ENCODE assay signal across 9 mouse cellular contexts in the genomic region with DNA sequence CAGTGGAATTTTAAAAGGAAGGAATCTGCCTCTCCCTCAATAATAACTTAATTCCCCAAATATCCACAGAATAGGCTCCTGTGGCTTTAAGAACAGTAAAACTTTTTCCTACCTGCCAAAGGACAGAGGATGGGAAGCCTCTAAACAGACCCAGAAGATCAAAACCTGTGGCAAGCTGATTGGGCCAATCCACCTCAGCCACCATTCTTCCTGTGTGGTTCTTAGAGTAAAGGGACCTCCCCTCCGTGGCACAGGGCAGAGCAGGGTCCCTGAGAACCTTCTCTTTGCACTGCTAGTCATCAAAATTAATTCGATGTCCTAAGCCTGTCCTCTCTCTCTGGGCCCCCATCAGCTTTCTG. TPM values are rescaled to one million over a fixed set of nuclear protein-coding genes. Genes with fewer than 3 reads are reported as not detected.
DNase-seq lines count a peak whose midpoint lies in the region; ATAC-seq and TF ChIP-seq lines count a peak whose summit lies in the region.
"Had no signal": no experiment of that assay in that cellular context is flagged by ENCODE, and none has a peak within 500 bp of the region (broad histone marks: within the 10 kb centered on the region; RNA-seq: fewer than 3 reads in every experiment).

No protein-coding gene starts in this region.

- H3K36me3 ChIP-seq in kidney, embryonic 14.5 days (ENCODE audit: control insufficient read depth, insufficient read depth, low read length): no peaks in the 10 kb centered on the region
- no peaks in the 10 kb centered on the region for H3K36me3 ChIP-seq in forebrain, embryonic 15.5 days
- H3K36me3 ChIP-seq in midbrain, postnatal 0 days (ENCODE audit: insufficient read depth, low read length): no peaks in the 10 kb centered on the region
- H3K36me3 ChIP-seq: liver, embryonic 13.5 days had no signal

- H3K9me3 ChIP-seq in kidney, embryonic 14.5 days (ENCODE audit: control insufficient read depth, low read length): no peaks in the 10 kb centered on the region
- no peaks in the 10 kb centered on the region for H3K9me3 ChIP-seq in forebrain, embryonic 15.5 days
- no peaks in the 10 kb centered on the region for H3K9me3 ChIP-seq in midbrain, postnatal 0 days (ENCODE audit: low read length)
- H3K9me3 ChIP-seq: liver, embryonic 13.5 days had no signal

- peak; percentile 35 for DNase-seq in cerebellum, adult 11-12 months
- DNase-seq in cerebellum, postnatal 25 days: no peak
- no peak for DNase-seq in kidney, postnatal 14 days
- DNase-seq in midbrain, postnatal 0 days (ENCODE audit: low spot score): no peak
- no peak for DNase-seq in lung, postnatal 10 days
- DNase-seq in right cerebral cortex, adult 18-20 months: no peak
- DNase-seq: liver, embryonic 13.5 days had no signal

- WGBS in kidney, embryonic 14.5 days: 29% methylated on average over 2 of the region's 2 CpGs
- 41% methylated on average over 2 of the region's 2 CpGs for WGBS in forebrain, embryonic 15.5 days
- WGBS in midbrain, postnatal 0 days: 22% methylated on average over 2 of the region's 2 CpGs

- no peak for TF ChIP-seq CTCF in midbrain, postnatal 0 days (IDR thresholded peaks at IDR 0.05)

- H3K9ac ChIP-seq in kidney, embryonic 14.5 days (ENCODE audit: low read depth, low read length): no peak overlapping the region
- H3K9ac ChIP-seq in forebrain, embryonic 15.5 days (replicated peaks): no peak overlapping the region
- 0 out of 2 replicates have a peak overlapping the region, but pooled peaks have one; percentile 39 for H3K9ac ChIP-seq in midbrain, postnatal 0 days (replicated peaks; ENCODE audit: low read length, poor library complexity, severe bottlenecking)
- H3K9ac ChIP-seq: liver, embryonic 13.5 days had no signal

- peaks cover 4% of the 10 kb centered on the region; the same call in 1 of the 2 replicates for H3K27me3 ChIP-seq in kidney, embryonic 14.5 days (ENCODE audit: control insufficient read depth, insufficient read depth, low read length)
- no peaks in the 10 kb centered on the region for H3K27me3 ChIP-seq in forebrain, embryonic 15.5 days
- no peaks in the 10 kb centered on the region for H3K27me3 ChIP-seq in midbrain, postnatal 0 days (ENCODE audit: insufficient read depth, low read length)

- H3K4me3 ChIP-seq in kidney, embryonic 14.5 days (ENCODE audit: low read length): peak overlapping the region; percentile 71; the same call in 1 of the 2 replicates
- peak overlapping the region; percentile 89 for H3K4me3 ChIP-seq in forebrain, embryonic 15.5 days
- H3K4me3 ChIP-seq in midbrain, postnatal 0 days (ENCODE audit: low read depth, low read length): peak overlapping the region; percentile 79
- H3K4me3 ChIP-seq: liver, embryonic 13.5 days had no signal

- peaks cover 24% of the 10 kb centered on the region; the same call in 1 of the 2 replicates for H3K4me1 ChIP-seq in kidney, embryonic 14.5 days (ENCODE audit: control insufficient read depth, insufficient read depth, low read length)
- peaks cover 15% of the 10 kb centered on the region for H3K4me1 ChIP-seq in forebrain, embryonic 15.5 days
- H3K4me1 ChIP-seq in midbrain, postnatal 0 days (ENCODE audit: insufficient read depth, low read length): peaks cover 18% of the 10 kb centered on the region; the same call in 1 of the 2 replicates

- no peak for ATAC-seq in kidney, embryonic 14.5 days (ENCODE audit: low FRiP score, low TSS enrichment)
- no peak for ATAC-seq in forebrain, embryonic 15.5 days (replicated peaks)
- ATAC-seq in midbrain, postnatal 0 days (ENCODE audit: low FRiP score): no peak

- H3K27ac ChIP-seq in kidney, embryonic 14.5 days (ENCODE audit: low read depth, low read length): no peak overlapping the region
- no peak overlapping the region for H3K27ac ChIP-seq in forebrain, embryonic 15.5 days (replicated peaks)
- no peak overlapping the region for H3K27ac ChIP-seq in midbrain, postnatal 0 days (ENCODE audit: low read depth, low read length)
- H3K27ac ChIP-seq: liver, embryonic 13.5 days had no signal

- peak overlapping the region; percentile 97; the same call in 1 of the 2 replicates for H3K4me2 ChIP-seq in kidney, embryonic 14.5 days (replicated peaks; ENCODE audit: low read depth, low read length)
- H3K4me2 ChIP-seq in forebrain, embryonic 15.5 days (replicated peaks): peak overlapping the region; percentile 92
- peak overlapping the region; percentile 77 for H3K4me2 ChIP-seq in midbrain, postnatal 0 days (ENCODE audit: low read depth, low read length, poor library complexity, severe bottlenecking)
- H3K4me2 ChIP-seq: liver, embryonic 13.5 days had no signal

RNA-seq across cellular contexts. Expression of gene Slco3a1, which starts 2.6 kb away (rescaled TPM):
- polyA plus RNA-seq in kidney, embryonic 14.5 days (2014; fragmentation: Nextera tagmentation; extraction: Ambion mirVana): 17.9 and 19.6 TPM in 2 replicates
- polyA plus RNA-seq in forebrain, embryonic 15.5 days (2015; fragmentation: Nextera tagmentation; extraction: Ambion mirVana): 20.7 and 21.1 TPM in 2 replicates
- 32.7 and 39.2 TPM in 2 replicates for total RNA-seq in midbrain, postnatal 0 days (2014; rRNA removed)
- polyA plus RNA-seq in midbrain, postnatal 0 days (2015; fragmentation: Nextera tagmentation; extraction: Ambion mirVana): 21.8 and 23.4 TPM in 2 replicates
